Mouse (Mus musculus): ENCODE measurements around the gene Mpdu1. TPM values are rescaled to one million over a fixed set of nuclear protein-coding genes. Genes with fewer than 3 reads are reported as not detected.
"Not testable (repeated sequence)": the region's sequence is repeated elsewhere in the genome, so short reads cannot be mapped to it uniquely, and the experiment has no call there.

Gene Mpdu1
- polyA plus RNA-seq, 1 experiment from 2014 or later: 108 TPM

GRCm38 (mm10) chr11:69703381-69703780 lies 40.9 kb upstream of the Mpdu1 start:
- WGBS: 68% methylated on average over 3 of the region's 3 CpGs
- not testable (repeated sequence) for ATAC-seq (ENCODE audit: low FRiP score, low read depth); H3K9ac ChIP-seq; H3K9me3 ChIP-seq; H3K27ac ChIP-seq (replicated peaks); H3K4me1 ChIP-seq (replicated peaks); H3K4me3 ChIP-seq; H3K4me2 ChIP-seq; H3K27me3 ChIP-seq; H3K36me3 ChIP-seq

DNA sequence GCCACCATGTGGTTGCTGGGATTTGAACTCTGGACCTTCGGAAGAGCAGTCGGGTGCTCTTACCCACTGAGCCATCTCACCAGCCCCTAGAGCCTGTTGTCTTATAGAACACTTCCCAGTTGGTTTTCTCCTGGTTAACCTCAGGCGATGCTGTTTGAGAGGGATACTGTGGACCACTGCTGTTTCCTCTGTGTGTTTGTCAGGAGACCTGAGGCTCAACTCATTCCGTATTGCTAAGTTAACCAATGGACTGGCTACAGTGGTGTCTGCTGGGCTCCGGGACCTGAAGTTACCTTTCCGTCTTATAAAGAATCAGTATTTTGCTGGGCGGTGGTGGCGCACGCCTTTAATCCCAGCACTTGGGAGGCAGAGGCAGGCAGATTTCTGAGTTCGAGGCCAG lies 40.4 kb upstream of the Mpdu1 start:
- not testable (repeated sequence) for H3K9ac ChIP-seq; H3K4me3 ChIP-seq; H3K27me3 ChIP-seq; ATAC-seq (ENCODE audit: low FRiP score, low read depth); H3K36me3 ChIP-seq; H3K4me2 ChIP-seq; H3K4me1 ChIP-seq (replicated peaks); H3K9me3 ChIP-seq; H3K27ac ChIP-seq (replicated peaks)
- WGBS: 97% methylated on average over 10 of the region's 10 CpGs

- peaks cover 15% of the 10 kb centered on the region for H3K4me1 ChIP-seq (replicated peaks)
- WGBS: 76% methylated on average over 1 of the region's 1 CpGs
Measured at GRCm38 (mm10) chr11:69699595-69699994, 37.2 kb upstream of the Mpdu1 start.

DNA sequence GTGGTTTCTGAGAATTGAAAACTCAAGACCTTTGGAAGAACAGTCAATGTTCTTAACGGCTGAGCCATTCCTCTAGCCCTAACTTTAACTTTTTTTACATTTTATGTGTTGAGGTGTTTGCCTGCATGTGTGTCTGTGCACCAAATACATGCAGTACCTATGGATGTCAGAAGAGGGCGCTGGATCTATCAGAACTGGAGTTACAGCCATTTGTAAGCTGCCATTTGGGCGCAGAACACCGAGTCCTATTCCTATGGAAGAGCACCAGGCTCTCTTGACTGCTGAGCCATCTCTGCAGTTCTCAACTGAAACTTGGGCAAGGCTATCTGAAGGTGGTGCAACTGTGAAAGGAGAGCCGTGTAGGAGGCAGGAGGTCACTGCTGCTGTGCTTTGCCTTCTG lies 36.1 kb upstream of the Mpdu1 start:
- Histone ChIP-seq H3K4me2 (no peak overlapping the region), H3K9me3 (no peaks in the 10 kb centered on the region), H3K27me3 (no peaks in the 10 kb centered on the region), H3K4me3 (no peak overlapping the region), H3K4me1 (replicated peaks) (peaks cover 15% of the 10 kb centered on the region), H3K36me3 (no peaks in the 10 kb centered on the region), H3K9ac (no peak overlapping the region), H3K27ac (replicated peaks) (no peak overlapping the region)
- 69% methylated on average over 5 of the region's 5 CpGs for WGBS
- no peak for ATAC-seq (ENCODE audit: low FRiP score, low read depth)

More at GRCm38 (mm10) chr11:69699595-69699994, 37.2 kb upstream of the Mpdu1 start:
- Histone ChIP-seq H3K9me3 (no peaks in the 10 kb centered on the region), H3K36me3 (no peaks in the 10 kb centered on the region), H3K27ac (replicated peaks) (no peak overlapping the region), H3K4me3 (no peak overlapping the region), H3K4me2 (no peak overlapping the region), H3K9ac (no peak overlapping the region), H3K27me3 (no peaks in the 10 kb centered on the region)
- no peak for ATAC-seq (ENCODE audit: low FRiP score, low read depth)

DNA sequence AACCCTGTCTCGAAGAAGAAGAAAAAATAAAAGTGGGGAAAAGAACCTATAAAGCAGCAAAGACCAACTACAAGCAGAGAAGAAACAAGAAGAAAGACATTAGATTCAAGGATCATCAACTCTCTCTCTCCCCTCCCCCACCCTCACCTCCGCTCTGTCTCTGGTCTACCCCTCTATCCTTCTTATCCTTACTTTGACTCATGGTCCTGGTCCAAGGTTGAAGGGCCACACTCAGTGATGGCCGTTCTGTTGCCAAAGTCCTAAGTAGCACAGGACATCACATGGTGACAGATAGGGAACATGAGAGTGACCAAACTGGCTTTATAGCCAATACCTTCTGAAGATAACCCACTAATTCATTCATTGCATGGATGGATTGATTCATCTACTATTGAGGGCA lies 35.0 kb upstream of the Mpdu1 start:
- no peaks in the 10 kb centered on the region for H3K36me3 ChIP-seq
- H3K27ac ChIP-seq (replicated peaks): no peak overlapping the region
- no peak for ATAC-seq (ENCODE audit: low FRiP score, low read depth)
- peaks cover 15% of the 10 kb centered on the region for H3K4me1 ChIP-seq (replicated peaks)
- WGBS: 94% methylated on average over 3 of the region's 3 CpGs
- H3K9ac ChIP-seq: no peak overlapping the region
- H3K4me2 ChIP-seq: no peak overlapping the region
- no peaks in the 10 kb centered on the region for H3K9me3 ChIP-seq
- H3K4me3 ChIP-seq: no peak overlapping the region
- no peaks in the 10 kb centered on the region for H3K27me3 ChIP-seq

DNA sequence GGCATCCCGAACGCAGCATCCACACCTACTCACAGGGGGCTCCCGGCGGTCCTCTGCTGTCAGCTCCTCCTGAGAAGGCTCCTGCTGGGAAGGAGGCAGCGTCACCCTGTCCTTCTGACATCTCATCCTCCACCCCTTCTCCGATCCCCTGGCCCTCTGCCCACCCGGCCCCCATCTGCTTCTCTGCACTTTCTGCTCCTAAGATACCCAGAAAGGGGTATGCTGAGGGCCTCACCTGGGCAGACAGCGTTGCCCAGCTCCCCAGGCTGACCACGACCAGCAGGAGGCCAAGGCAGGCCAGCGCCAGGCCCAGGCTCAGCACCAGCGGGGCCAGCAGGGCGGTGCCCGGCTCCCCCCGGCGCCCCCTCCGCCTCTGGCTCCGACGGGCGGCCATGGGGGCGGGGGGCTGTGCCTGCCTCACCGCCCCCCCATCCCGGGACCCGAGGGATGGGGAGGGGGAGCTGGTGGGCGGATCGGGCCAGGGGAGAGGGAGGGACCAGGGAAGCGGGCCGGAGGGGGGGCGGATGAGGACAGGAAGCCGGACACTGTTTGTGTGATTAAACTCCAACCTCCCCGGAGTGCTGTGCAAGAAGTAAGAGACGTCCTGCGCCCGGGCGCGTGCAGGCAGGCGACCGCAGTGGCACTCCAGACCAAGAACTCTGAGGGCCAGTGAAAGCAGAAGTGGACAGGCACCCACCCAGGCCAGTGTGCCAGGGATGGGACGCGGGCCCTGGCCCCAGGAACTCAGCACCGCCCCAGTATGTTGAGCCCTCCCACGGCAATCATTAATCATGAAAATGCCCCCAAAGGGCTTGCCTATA lies 33.1 kb upstream of the Mpdu1 start, which contains the start of the genes Tnfsf12 and Tnfsfm13:
Gene Tnfsf12, minus strand, starts transcription at position 489 of the 821 bp plus-strand sequence.
Gene Tnfsfm13, minus strand, starts transcription at position 738 of the 821 bp plus-strand sequence.
- no peaks in the 10 kb centered on the region for H3K9me3 ChIP-seq
- H3K4me3 ChIP-seq: peak within 1 kb of the TSS; percentile 47
- H3K27me3 ChIP-seq: no peaks in the 10 kb centered on the region
- no peaks in the 10 kb centered on the region for H3K36me3 ChIP-seq
- peak within 1 kb of the TSS; percentile 61 for H3K27ac ChIP-seq (replicated peaks)
- H3K4me1 ChIP-seq (replicated peaks): peaks cover 15% of the 10 kb centered on the region
- H3K4me2 ChIP-seq: peak within 1 kb of the TSS; percentile 97
- peak; percentile 66 for ATAC-seq (ENCODE audit: low FRiP score, low read depth)
- WGBS: 1% methylated on average over 40 of the region's 41 CpGs
- peak within 1 kb of the TSS; percentile 79 for H3K9ac ChIP-seq

DNA sequence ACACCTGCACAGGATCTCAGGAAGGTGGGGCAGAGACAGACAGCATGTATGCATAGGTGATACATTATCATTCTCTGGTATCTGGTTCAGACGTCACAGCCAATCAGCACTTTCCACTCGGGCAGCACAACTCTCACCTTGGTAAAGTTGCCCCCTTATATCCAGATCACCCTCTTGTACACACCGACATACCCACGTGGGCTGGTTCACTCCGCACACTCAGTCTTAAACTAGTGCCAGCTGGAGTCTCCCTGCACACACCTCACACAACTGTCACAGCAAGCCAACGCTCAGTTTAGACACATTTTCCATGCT lies 32.6 kb upstream of the Mpdu1 start:
- H3K9ac ChIP-seq: peak overlapping the region; percentile 79; the same call in 1 of the 2 replicates
- H3K4me2 ChIP-seq: peak overlapping the region; percentile 97
- no peaks in the 10 kb centered on the region for H3K27me3 ChIP-seq
- H3K4me3 ChIP-seq: peak overlapping the region; percentile 47
- no peak overlapping the region for H3K27ac ChIP-seq (replicated peaks)
- H3K4me1 ChIP-seq (replicated peaks): peaks cover 15% of the 10 kb centered on the region
- H3K36me3 ChIP-seq: no peaks in the 10 kb centered on the region
- no peaks in the 10 kb centered on the region for H3K9me3 ChIP-seq
- 28% methylated on average over 6 of the region's 6 CpGs for WGBS
- ATAC-seq (ENCODE audit: low FRiP score, low read depth): peak; percentile 36

DNA sequence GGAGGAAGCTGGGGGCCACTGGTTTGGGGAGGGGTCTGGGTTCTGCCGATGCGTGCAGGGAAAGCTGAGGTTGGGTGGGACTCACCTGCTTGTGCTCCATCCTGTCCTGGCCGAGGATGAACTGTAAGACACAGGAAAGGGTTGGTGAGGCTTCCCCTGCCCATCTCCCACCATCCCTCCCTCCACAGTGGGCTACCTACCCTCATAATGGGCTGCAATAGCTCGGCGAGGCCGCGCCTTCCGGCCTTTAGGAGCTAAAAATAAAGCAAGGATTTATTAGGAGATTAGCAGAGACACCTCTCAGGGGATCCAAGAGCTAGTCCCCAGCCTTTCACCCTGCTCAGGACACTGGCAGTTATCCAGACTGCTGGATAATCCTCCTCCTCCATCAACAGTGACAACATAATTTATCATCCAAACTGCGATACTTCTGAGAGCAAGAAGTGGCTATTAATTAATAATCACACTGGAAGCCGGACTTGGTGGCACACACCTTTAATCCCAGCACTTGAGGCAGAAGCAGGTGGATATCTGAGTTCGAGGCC lies 31.1 kb upstream of the Mpdu1 start:
- 67% methylated on average over 11 of the region's 11 CpGs for WGBS
- no peak overlapping the region for H3K9ac ChIP-seq
- H3K27me3 ChIP-seq: no peaks in the 10 kb centered on the region
- H3K4me2 ChIP-seq: no peak overlapping the region
- H3K4me1 ChIP-seq (replicated peaks): peaks cover 15% of the 10 kb centered on the region
- no peaks in the 10 kb centered on the region for H3K9me3 ChIP-seq
- no peak overlapping the region for H3K4me3 ChIP-seq
- no peak overlapping the region for H3K27ac ChIP-seq (replicated peaks)
- no peak for ATAC-seq (ENCODE audit: low FRiP score, low read depth)
- no peaks in the 10 kb centered on the region for H3K36me3 ChIP-seq

DNA sequence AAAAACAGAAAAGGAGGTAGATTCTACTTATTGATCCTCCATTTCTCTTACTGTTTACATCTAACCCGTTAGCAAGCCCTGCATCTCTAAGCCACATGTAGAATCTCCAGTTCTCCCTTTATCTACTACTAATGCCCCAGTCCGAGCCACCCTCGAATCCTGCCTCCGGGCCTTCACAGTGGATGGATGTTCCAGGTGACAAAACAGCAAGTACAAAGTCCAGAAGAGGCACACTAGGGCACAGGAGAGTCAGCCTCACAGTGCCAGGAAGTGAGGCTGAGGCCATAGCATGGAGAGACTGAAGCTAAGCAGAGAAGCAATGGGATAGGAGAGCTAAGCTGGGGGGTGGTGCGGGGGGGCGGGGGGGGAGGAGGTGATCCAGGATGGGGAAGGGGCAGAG lies 30.4 kb upstream of the Mpdu1 start:
- H3K36me3 ChIP-seq: no peaks in the 10 kb centered on the region
- no peak overlapping the region for H3K4me2 ChIP-seq
- H3K9me3 ChIP-seq: no peaks in the 10 kb centered on the region
- 91% methylated on average over 6 of the region's 6 CpGs for WGBS
- H3K9ac ChIP-seq: no peak overlapping the region
- ATAC-seq (ENCODE audit: low FRiP score, low read depth): no peak
- H3K27ac ChIP-seq (replicated peaks): no peak overlapping the region
- H3K4me3 ChIP-seq: no peak overlapping the region
- H3K27me3 ChIP-seq: no peaks in the 10 kb centered on the region
- H3K4me1 ChIP-seq (replicated peaks): peaks cover 15% of the 10 kb centered on the region

DNA sequence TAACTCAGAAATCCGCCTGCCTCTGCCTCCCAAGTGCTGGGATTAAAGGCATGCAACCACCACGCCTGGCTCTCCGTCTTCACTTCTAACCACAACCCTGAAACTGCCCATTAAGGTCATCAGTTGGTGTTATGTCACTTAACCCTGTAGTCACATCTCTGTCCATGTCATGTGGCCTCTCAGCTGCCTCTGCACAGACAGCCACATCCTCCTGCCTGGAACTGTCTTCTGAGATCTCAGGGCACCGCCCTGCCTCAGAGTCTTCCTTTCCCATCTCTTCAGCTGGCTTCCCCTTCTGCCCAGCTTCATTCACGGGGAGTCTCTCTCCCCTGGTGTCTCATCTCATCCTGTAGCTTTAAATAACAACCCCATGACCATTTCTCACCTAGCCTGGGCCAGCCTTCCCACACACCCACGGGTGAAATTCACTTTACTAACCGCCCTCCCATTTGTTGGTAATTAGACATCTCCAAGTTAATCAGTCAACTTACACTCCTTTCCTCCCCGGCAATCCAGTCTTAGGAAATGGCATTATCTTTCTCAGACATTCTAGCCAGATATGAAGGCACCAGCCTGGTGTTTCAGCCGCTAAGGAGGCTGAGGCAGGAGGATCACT lies 29.9 kb upstream of the Mpdu1 start:
- ATAC-seq (ENCODE audit: low FRiP score, low read depth): no peak
- WGBS: 82% methylated on average over 9 of the region's 9 CpGs

DNA sequence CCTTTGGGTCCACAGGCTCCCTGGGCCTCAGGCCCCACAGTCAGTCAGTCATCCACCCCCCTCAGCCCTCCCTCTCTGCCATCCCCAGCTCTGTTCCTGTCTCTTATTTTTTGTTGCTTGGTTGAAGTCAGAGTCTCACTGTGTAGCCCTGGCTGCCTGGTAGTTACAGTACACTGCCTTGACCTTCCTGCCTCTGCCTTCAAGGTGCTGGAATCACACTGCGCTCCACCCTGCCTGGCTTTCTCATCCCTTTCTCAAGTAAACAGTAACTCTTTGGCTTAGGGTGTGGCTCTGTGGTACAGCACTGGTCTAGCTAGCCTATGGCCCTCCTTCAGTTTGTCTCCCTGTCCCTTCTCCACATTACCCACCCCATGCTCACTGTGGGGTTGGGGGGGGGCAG lies 27.4 kb upstream of the Mpdu1 start:
- Histone ChIP-seq H3K4me3 (no peak overlapping the region), H3K36me3 (no peaks in the 10 kb centered on the region), H3K27me3 (no peaks in the 10 kb centered on the region), H3K9me3 (no peaks in the 10 kb centered on the region), H3K9ac (no peak overlapping the region), H3K4me1 (replicated peaks) (peaks cover 25% of the 10 kb centered on the region), H3K27ac (replicated peaks) (no peak overlapping the region), H3K4me2 (no peak overlapping the region)
- ATAC-seq (ENCODE audit: low FRiP score, low read depth): no peak
- 100% methylated on average over 1 of the region's 1 CpGs for WGBS

More for the DNA sequence above, 29.9 kb upstream of the Mpdu1 start:
- Histone ChIP-seq H3K4me3 (no peak overlapping the region), H3K4me1 (replicated peaks) (peaks cover 15% of the 10 kb centered on the region), H3K27ac (replicated peaks) (no peak overlapping the region), H3K36me3 (no peaks in the 10 kb centered on the region), H3K9ac (no peak overlapping the region), H3K27me3 (no peaks in the 10 kb centered on the region), H3K4me2 (no peak overlapping the region), H3K9me3 (no peaks in the 10 kb centered on the region)

DNA sequence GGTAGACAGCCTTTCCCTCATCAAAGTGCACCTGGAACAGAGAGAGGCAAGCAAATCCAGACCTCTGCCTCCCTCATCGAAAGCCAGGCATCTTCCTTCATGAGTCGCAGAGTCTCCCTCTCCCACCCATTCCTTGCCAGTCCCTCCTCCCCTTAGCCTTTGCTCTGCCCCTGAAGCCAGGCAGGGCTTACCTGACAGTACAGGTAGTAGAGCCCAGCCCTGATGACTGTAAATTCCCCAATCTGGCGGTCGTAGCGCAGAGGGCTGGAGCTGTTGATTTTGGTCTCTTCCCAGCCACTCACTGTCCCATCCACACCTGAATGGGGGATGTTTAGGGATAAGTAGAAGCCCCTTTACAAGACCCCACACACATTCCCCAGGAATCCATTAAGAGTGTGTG lies 24.6 kb upstream of the Mpdu1 start:
- Histone ChIP-seq H3K27me3 (no peaks in the 10 kb centered on the region), H3K27ac (replicated peaks) (no peak overlapping the region), H3K4me1 (replicated peaks) (peaks cover 40% of the 10 kb centered on the region), H3K9ac (no peak overlapping the region), H3K4me2 (no peak overlapping the region), H3K4me3 (no peak overlapping the region), H3K36me3 (no peaks in the 10 kb centered on the region), H3K9me3 (no peaks in the 10 kb centered on the region)
- 67% methylated on average over 5 of the region's 5 CpGs for WGBS
- no peak for ATAC-seq (ENCODE audit: low FRiP score, low read depth)
